Mouse (Mus musculus): ENCODE measurements around the gene Map3k10. TPM values are rescaled to one million over a fixed set of nuclear protein-coding genes. Genes with fewer than 3 reads are reported as not detected.
"Not testable (repeated sequence)": the region's sequence is repeated elsewhere in the genome, so short reads cannot be mapped to it uniquely, and the experiment has no call there.

Gene Map3k10
- total RNA-seq, 2 experiments from 2014 or later: 30.3 to 33.4 TPM

GRCm38 (mm10) chr7:27655545-27655944, 18.9 kb downstream of the Map3k10 start:
- no peak for DNase-seq (ENCODE audit: low spot score in 2 of 2)

DNA sequence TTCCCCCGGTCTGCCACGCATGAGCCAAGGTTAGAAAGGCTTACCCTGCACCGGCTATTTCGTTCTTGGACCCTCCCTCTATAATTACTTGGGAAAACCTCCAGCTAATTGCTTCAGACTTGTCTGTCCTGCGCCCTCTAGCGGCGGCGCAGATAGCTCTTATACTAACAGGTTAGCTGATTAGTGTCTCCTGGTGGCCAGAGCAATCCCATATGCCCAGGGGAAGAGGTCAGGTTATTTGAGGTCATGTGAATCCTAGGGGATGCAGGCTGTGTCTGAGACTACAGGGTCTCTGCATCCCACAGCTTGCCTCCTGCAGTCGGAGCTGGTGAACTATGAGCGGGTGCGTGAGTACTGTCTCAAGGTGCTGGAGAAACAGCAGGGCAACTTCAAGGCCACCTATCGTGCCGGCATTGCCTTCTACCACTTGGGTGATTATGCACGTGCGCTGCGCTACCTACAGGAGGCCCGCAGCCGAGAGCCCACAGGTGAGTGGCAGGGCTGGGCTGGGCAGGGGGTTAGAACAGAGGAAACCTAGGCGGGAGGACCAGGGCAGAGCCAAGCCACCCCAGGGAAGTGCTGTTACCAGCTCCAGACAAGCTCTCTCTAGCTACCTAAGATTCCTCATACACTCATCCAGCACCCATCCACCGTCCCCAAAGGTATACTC, 19.7 kb downstream of the Map3k10 start:
- DNase-seq (ENCODE audit: low spot score in 2 of 2): peak in 1 of 2 experiments; percentile 36

DNA sequence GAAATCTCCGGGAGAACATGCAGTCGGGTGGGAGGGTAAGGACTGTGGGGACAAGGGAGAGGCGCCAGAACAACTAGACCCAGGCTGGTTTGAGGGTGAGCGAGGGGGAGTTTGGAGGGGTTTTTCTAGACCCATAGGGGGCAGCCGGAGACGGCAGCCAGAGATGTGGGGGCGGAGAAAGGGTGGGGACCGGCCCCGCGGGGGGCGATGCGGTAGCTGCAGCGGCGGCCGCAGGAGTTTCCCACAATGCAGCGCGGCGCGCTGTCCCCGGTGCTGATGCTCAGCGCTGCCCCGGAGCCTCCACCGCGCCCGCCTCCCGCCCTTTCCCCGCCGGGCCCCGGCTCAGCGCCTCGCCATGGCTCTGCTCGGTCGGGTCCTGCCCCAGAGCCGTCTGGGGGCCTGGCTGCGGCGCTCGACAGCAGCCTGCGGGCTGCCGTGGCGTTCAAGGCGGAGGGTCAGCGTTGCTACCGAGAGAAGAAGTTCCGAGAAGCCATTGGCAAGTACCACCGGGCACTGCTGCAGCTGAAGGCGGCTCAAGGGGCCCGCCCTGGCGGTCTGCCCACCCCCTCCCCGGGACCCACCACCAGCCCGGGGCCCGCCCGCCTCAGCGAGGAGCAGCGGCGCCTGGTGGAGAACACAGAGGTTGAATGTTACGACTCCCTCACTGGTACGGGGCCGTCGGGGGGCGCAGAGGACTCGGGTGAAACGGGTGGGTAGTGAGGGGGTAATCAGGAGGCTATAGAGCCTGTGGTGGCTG, 20.5 kb downstream of the Map3k10 start, which contains the start of gene Ttc9b:
Ttc9b (plus strand) TSS at position 235 of the 757 bp plus-strand sequence.
- peak in 1 of 2 experiments; percentile 14 for DNase-seq (ENCODE audit: low spot score in 2 of 2)

DNA sequence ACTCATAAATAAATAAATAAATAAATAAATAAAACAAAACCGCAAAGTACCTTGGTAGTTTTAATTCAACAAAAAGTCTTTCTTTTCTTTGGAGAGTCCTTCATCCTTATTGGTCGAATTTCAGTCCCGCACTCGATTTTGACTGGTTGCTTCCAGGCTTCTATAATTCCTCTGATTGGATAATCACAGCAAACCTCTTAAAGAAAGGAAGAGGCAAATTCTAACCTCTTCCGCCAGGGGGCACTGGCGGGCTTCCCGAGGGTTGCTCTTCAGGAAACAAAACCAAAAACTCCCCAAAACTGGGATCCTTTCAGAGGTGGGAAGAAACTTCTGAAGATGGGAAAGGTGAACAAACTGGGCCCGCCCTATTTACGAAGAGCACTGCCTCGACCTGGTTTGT, 23.4 kb downstream of the Map3k10 start:
- peak; percentile 67 to 75 for DNase-seq (ENCODE audit: low spot score in 2 of 2)

- no peak for DNase-seq (ENCODE audit: low spot score in 2 of 2)
These were observed 24.7 kb downstream of the Map3k10 start for GRCm38 (mm10) chr7:27649723-27650122.

- no peak for DNase-seq (ENCODE audit: low spot score in 2 of 2)
These were observed 27.0 kb downstream of the Map3k10 start for GRCm38 (mm10) chr7:27647281-27648002.

DNA sequence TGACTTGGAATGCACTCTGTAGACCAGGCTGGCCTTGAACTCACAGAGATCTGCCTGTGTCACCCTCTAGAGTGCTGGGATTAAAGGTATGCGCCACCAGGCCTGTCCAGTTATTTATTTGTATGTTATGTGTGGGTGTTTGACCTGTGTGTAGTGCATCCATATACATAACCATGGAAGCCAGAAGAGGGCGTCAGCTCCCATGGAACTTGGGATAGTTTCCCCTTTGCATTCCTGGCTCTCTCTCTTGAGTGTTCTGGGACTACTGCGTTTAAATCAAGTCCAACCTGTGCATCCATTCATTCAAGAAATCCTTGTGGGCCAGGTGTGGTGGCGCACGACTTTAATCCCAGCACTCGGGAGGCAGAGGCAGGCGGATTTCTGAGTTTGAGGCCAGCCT, 27.9 kb downstream of the Map3k10 start:
- no peak for DNase-seq (ENCODE audit: low spot score in 2 of 2)

DNA sequence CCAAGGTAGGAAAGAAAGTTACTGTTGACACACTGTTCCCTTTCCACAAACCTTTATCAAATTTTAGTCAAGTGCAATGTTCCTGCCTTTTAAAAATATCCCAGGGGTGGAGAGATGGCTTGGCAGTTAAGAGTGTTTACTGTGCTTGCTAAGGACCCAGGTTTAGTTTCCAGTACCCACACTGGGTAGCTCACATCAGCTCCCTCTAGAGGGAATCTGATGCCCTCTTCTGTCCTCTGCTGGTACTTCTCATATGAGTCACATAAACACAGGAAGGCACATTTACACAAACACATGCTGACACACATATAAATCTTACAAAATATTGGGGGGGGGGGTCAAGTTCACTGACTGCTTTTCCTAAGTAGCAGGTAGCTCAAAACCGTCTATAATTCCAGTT, 29.9 kb downstream of the Map3k10 start:
- DNase-seq (ENCODE audit: low spot score in 2 of 2): no peak

DNA sequence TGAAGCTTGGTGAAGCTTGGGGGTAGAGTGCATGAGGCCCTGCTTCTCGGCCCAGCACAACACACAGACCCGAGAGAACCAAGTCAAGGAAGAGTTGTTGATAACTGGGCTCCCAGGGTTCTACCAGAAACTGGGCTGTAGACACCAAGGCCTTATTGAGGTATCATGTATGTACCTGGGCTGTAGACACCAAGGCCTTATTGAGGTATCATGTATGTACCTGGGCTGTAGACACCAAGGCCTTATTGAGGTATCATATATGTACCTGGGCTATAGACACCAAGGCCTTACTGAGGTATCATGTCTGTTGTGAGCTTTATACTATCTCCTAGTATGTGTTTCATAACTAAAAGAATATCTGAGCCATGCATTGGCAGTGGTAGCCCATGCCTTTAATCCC, 39.3 kb downstream of the Map3k10 start:
- not testable (repeated sequence) for DNase-seq (ENCODE audit: low spot score in 2 of 2)

GRCm38 (mm10) chr7:27634691-27635090, 39.7 kb downstream of the Map3k10 start:
- DNase-seq (ENCODE audit: low spot score in 2 of 2): no peak

DNA sequence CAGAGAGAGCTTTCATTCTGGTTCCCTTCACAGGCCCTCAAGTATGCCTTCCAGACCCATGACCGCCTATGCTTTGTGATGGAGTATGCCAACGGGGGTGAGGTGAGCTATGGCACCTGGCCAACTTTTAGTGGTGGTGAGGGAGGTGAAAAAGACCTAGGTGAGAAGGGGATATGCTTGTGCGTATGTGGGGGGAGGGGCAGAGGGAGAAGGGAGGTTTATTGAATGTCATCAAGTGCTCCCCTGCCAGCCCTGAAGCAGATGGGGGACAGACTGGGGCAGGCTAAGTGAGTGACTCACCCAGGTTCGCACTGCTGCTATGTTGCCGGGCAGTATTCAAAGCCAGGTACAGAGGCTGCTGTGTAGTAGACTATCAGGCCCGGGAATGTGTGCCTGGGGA, 41.2 kb downstream of the Map3k10 start:
- DNase-seq (ENCODE audit: low spot score in 2 of 2): no peak

DNA sequence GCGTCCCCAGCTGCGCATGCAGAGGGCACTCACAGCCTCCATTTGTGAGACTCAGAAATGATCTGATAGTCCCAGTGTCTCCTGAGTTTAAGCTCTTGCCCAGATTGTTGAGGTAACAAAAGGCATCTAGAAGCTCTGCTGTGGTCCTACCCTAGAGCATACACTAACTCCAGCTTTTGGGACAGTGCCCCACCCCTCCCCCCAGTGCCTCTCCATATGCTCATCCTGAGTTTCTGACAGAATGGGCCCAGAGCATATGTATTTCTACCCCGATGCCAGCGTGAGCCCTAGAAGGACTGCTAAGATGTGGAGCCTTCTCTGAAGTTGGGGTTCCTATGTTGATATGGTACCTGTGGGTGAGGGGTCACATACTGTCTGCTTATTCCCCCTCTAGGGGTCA, 43.0 kb downstream of the Map3k10 start:
- DNase-seq (ENCODE audit: low spot score in 2 of 2): no peak

DNA sequence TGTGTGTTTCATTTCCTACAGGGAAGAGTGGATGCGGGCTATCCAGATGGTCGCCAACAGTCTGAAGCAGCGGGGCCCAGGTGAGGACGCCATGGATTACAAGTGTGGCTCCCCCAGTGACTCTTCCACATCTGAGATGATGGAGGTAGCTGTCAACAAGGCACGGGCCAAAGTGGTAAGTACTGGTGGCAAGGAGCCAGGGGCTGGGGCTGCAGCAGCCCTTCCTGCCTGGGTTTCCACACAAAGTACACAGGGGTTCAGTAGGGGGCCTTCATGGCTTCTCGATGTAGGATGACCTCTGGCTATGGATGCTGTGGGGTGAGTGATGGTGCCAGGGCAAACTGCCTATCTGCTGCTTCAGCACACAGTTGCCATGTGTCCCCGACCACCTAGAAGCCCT, 45.6 kb downstream of the Map3k10 start:
- DNase-seq (ENCODE audit: low spot score in 2 of 2): not testable (repeated sequence)

GRCm38 (mm10) chr7:27628190-27628589, 46.2 kb downstream of the Map3k10 start:
- DNase-seq (ENCODE audit: low spot score in 2 of 2): no peak

DNA sequence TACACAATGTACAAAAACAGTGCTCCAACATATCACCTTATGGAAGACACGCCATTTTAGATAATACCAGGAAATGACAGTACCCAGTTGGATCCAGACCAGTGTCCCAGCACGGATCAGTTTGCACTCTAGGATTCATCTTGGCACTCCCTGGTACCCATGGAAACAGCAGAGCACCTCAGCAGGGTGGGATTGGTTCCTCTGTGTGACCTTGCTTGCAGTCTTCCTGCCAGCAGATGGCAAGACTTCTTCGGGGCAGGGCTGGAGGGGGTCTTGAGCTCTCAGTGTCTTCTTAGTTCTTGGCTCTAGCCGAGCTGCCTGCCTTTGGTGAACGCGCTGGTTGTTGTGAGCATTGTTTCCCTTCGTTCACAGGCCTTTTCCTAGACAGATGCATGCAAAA, 46.7 kb downstream of the Map3k10 start:
- no peak for DNase-seq (ENCODE audit: low spot score in 2 of 2)

- no peak for DNase-seq (ENCODE audit: low spot score in 2 of 2)
These were observed 49.4 kb downstream of the Map3k10 start for GRCm38 (mm10) chr7:27624967-27625366.

GRCm38 (mm10) chr7:27622234-27622633, 52.2 kb downstream of the Map3k10 start:
- DNase-seq (ENCODE audit: low spot score in 2 of 2): no peak

GRCm38 (mm10) chr7:27621028-27621427, 53.4 kb downstream of the Map3k10 start:
- DNase-seq (ENCODE audit: low spot score in 2 of 2): no peak

DNA sequence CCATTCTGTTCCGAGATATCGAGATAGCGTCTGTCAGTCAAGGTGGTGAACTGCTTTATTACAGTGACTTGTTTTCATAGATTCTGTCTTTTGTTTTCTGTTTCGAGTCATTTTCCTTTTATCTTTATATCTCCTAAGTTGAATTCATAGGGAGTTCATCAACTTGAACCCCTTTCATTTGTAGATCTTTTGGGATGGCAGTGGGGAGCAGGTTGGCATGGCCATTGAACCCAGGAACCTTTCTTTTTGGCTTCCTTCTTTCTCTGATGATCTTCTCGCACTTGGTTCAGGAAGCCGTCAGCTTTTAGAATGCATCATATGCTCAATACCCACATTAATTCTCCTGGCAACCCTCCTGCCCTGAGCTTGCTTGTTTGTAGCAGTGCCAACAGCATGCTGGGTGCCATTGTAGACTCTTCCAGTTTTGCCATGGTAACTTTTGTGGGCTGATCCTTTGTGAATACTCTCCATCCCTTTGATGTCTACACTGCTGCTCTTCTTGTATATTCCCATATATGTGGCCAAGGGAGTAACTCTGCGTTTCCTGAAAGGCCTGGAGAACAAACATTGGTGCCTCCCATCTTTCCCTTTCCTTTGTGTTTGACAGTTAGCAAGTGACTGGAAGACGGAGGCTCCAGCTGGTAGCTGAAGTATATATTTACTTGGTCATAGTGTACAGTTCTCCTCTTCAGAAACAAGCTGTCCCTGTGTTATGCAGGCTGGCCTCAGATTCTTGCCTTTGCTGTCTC, 60.5 kb downstream of the Map3k10 start:
- DNase-seq (ENCODE audit: low spot score in 2 of 2): no peak

- DNase-seq (ENCODE audit: low spot score in 2 of 2): no peak
These were observed 61.5 kb downstream of the Map3k10 start for GRCm38 (mm10) chr7:27612940-27613339.

DNA sequence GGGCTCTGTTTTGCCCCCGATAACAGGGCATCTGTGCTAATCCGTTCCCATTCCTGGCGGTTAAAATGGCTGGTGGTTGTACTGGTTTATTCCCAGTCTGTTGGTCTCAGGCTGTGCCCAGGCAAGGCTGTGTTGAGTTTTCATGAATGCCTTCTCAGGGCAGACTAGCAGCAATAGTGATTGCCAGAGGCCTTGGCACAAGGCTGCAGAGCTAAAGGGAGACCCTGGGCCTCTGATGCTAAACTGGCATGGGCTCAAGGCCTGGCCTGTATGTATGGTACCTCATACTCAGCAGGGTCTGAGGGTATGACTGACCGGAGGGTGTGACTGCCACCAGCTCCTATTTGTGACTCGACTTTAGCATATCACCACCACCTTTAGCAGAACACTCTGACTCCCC, 63.5 kb downstream of the Map3k10 start:
- DNase-seq (ENCODE audit: low spot score in 2 of 2): no peak
